Mouse (Mus musculus) left cerebral cortex, adult 18-20 months (tissue): Measurements from ENCODE around the gene Fam71f1. TPM values are rescaled to one million over a fixed set of nuclear protein-coding genes. Genes with fewer than 3 reads are reported as not detected.
A peak's percentile ranks its signal among the peaks of the same experiment; 100 is the strongest.

Source experiments
- DNase-seq, 2 experiments: peaks; one replicate each; pipeline ENCODE4 v3.0.0; 2021 to 2022; ENCODE audit warnings: low spot score in 2 of 2, mixed read lengths in 1 of 2
- long read RNA-seq, 2 experiments: library from polyadenylated mRNA; stranded (forward); transcript quantifications; one replicate each; pipeline ENCODE4 v2.0.0; 2021
- total RNA-seq, 2 experiments: library from RNA; stranded (reverse); gene quantifications; 2 replicates each; pipeline ENCODE4 v1.2.3; 2021

The Fam71f1 gene
- not detected for total RNA-seq
- long read RNA-seq, experiment 1: 0 reads
- long read RNA-seq, experiment 2: 0 reads

DNA sequence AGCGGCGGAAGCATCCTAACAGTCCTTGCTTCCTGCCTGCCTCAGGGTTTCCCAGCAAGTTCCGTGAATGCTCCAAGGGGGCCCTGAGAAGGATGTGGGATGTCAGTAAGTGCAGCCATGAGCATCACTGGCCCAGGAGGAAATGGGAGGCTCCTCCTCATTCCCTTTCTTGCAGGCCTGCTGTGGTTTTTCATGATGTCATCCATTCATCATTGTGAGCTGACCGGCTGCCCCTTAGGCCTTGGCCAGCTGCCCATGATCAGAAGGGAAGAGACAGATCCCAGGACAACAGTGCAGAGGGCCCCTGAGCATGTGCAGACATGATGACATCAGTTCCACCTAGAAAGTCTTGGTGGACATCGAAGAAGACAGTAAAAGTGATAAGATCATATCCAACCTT is at the start of gene Fam71f1:
Gene Fam71f1, plus strand, starts transcription at position 262 of the 400 bp plus-strand sequence.
- no peak for DNase-seq

- no peak for DNase-seq
Observed at GRCm38 (mm10) chr6:29270961-29271360, 48.0 kb upstream of the Fam71f1 start.

- DNase-seq: peak; percentile 85 to 90
Observed at GRCm38 (mm10) chr6:29272312-29273072, 46.4 kb upstream of the Fam71f1 start, which contains the start of gene Hilpda. Hilpda (plus strand) TSS chr6:29272488.

GRCm38 (mm10) chr6:29276746-29277145 is 42.2 kb upstream of the Fam71f1 start:
- DNase-seq: no peak

GRCm38 (mm10) chr6:29278513-29279267 is 40.2 kb upstream of the Fam71f1 start:
- DNase-seq: peak; percentile 15 to 30

DNA sequence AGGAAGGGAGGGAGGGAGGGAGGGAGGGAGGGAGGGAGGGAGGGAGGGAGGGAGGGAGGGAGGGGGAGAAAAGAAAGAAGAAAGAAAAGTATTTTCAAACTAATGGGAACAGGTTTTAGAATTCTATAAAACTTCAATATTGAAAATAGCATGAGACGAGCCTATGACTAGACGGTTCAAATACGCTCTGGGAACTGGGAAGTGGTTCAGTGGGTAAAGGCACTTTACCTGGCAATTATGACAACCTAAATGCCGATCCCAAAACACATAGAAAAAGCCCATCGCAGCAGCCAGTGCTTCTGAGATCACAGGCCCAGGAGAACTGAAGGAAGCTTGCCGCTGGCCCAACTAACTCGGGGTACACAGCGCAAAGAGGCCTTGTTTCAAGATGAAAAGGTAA is 39.6 kb upstream of the Fam71f1 start, which contains the start of gene Fam71f2:
Gene Fam71f2, plus strand, starts transcription at position 301 of the 400 bp plus-strand sequence.
- DNase-seq: no peak

GRCm38 (mm10) chr6:29280671-29281070 is 38.3 kb upstream of the Fam71f1 start:
- DNase-seq: no peak

DNA sequence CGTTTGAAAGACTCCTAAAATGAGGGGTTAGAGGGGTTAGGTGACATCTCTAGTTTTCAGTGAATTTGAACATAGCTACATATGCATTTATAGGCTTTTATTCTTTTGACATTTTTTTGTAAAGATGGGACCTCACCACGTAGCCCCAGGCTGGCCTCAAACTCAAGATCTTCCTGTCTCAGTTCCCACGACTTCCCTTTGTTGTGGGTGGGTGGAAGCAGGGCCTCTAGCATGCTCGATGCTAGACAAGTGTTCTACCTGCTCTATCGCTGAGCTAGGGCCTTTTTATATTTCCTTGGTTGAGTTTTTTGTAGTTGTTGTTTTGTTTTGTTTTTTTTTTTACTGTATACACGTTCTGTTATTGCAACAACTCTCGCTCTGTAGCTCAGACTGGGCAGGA is 32.1 kb upstream of the Fam71f1 start:
- no peak for DNase-seq

DNA sequence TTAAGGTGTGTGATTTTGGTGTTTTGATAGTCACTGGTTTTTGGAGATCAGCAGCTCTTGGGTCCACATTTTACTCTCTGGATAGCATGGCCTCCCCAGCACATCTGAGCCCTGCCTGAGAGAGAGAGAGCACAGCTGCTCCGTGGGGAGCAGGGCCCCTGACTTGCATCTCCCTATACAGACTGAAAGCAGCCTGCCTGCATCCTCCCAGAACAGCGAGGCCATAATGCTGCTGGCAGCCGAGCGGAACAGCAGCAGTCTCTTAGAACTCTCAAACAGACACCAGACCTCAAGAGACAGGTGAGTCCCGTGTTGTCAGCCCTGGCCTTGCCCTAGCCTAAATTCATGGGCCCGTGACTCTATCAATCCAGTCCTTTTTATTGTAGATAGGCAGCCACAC is 31.5 kb upstream of the Fam71f1 start:
- no peak for DNase-seq

DNA sequence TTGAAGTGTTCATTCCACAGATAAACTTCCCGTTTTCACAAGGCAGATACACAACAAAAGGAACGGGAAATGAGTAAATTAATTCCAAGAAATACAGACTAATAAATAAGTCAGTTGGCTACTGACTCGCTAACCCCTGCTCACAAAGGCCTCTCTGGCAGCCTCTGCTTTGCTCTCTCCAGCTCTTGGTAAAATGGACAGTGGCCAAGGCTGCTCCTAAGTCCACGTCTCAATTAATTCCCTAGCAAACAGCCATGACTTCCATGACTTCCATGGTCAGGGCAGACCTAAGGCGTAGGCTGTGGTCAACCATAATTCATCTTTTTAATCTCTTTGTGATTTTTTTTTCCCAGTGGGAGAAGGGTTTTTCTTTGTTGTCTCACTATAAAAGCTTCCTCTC is 31.0 kb upstream of the Fam71f1 start:
- no peak for DNase-seq

DNA sequence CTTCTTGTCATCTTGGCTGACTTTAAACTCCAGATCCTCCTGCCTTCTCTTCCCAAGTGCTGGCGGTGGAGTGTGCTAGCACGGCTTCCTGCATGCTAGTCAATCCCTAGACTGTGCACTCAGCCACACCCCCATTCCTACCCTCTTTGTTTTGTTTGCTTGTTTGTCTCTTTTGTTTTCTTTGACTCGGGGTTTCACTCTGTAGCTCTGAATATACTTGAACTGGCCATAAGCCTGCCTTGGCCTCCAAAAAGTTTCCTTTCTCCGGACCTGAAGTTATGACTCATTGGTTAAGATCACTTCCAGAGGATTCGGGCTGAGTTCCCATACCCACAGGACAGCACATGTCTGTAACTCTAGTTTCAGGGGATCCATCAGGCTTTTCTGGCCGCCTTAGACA is 30.3 kb upstream of the Fam71f1 start:
- DNase-seq: no peak

- DNase-seq: no peak
Observed at GRCm38 (mm10) chr6:29299112-29299511, 19.8 kb upstream of the Fam71f1 start.

DNA sequence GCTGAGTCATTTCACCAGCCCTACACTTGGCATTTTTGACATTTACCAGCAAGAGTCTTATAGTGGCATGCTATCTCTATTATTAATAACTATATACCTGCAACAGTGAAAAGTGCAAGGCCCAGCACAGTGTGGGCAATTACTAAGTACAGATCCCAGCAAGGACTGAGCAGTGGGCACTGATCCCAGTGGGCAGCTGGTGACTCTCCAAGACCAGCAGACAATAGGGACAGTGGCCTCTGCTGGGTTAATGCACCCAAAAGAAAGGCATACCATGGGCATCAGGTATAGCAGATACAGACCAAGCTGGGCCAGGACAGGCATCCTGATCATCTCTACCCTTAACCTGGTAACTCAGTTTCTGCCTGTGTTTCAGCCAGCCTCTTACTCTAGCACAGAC is 15.7 kb upstream of the Fam71f1 start:
- DNase-seq: no peak

GRCm38 (mm10) chr6:29303726-29304125 is 15.2 kb upstream of the Fam71f1 start:
- no peak for DNase-seq

GRCm38 (mm10) chr6:29305462-29305861 is 13.5 kb upstream of the Fam71f1 start:
- no peak for DNase-seq

GRCm38 (mm10) chr6:29308846-29309605 is 9.9 kb upstream of the Fam71f1 start:
- DNase-seq: no peak

DNA sequence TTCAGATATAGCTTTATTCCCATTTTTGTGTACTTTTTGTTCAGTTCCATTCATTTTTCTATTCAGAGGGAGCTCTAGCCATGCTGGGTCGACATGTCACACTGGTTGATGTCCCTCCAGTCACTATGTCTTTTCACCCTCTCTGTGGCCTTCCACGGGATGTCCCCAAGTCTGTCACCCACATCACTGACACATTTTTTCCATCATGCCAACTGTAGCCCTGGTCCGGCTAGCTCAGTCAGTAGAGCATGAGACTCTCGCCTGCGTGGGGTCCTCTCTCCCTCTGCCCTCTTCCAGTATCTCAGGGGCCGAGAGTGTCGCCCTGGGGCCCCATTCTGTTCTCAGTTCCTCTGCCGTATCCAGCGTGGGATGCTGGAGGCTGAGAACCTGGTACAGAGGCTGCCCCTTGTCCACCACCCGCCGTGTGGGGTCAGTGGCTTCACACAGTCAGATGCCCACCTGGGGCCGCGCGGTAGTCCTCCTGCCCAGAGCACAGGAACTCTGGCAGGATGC is 5.2 kb upstream of the Fam71f1 start:
- DNase-seq: no peak

DNA sequence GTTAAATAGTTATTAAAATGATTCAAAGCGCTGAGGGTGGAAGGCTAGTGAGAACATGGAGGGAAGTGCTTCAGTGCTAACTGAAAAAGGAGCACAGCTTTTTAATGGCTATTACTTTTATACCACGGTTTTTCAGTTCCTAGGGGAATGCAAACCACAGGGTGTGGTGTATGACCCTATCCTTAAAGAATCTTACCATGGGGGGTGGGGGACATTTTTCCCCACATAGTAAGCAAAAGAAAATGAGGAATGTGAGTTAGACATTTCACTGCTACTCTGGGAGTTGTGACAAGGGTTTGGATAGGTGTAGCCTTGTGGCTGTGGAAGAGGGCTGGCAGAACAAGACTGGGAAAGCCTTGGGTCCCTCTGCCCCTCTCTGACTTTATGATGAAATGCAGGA is 1.7 kb upstream of the Fam71f1 start:
- no peak for DNase-seq

- DNase-seq: no peak
Observed at GRCm38 (mm10) chr6:29317941-29318340, 999 bp upstream of the Fam71f1 start.

DNA sequence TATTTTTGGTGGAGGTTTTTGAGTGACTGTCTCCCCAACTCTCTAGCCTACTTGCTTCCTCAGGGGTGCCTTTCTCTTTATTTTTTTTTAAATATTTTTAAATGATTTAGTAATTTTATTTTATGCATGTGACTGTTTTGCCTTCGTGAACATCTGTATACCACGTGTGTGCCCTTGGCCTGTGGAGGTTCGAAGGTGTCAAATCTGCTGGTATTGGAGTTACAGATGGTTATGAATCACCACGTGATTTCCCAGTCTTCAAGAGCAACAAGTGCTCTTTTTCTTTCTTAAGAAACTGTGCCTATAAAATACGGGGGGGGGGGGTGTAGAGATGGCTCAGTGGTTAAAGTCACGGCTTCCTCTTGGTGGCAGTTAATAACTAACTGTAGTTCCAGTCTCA is 2.6 kb downstream of the Fam71f1 start:
- no peak for DNase-seq

GRCm38 (mm10) chr6:29322147-29322546 is 3.2 kb downstream of the Fam71f1 start:
- DNase-seq: no peak
